Comparison of ENCODE assay signal across 28 mouse cellular contexts in the genomic region with DNA sequence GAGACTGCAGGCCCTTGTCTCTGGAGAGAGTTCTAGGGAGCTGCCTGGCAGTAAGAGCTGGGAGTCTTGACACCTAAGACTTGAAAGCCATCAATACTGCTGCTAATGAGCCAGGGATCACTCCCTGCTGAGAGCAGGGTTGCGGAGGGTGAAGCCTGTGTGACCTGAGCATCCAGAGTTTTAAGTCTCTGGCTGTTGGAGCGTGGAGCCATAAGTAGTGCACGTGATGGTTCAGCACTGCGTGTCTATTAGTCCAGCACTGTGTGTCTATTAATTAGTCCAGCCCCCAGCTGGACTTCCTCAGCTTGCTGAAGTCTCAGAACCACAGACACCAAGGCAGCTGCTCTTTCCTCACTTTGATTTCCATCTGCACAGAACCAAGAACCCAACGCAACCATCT. TPM values are rescaled to one million over a fixed set of nuclear protein-coding genes. Genes with fewer than 3 reads are reported as not detected.
A peak's percentile ranks its signal among the peaks of the same experiment; 100 is the strongest.
DNase-seq lines count a peak whose midpoint lies in the region; ATAC-seq and TF ChIP-seq lines count a peak whose summit lies in the region.
"Had no signal": no experiment of that assay in that cellular context is flagged by ENCODE, and none has a peak within 500 bp of the region (broad histone marks: within the 10 kb centered on the region; RNA-seq: fewer than 3 reads in every experiment).

No protein-coding gene starts in this region.

- no peak overlapping the region for H3K4me3 ChIP-seq in kidney, embryonic 14.5 days (ENCODE audit: low read length)
- H3K4me3 ChIP-seq in kidney, postnatal 0 days (replicated peaks; ENCODE audit: low read depth, low read length) = no peak overlapping the region
- H3K4me3 ChIP-seq in kidney, adult 2 months (ENCODE audit: insufficient read depth, low read depth, low read length) = no peak overlapping the region
- H3K4me3 ChIP-seq: embryonic facial prominence, embryonic 10.5 days; embryonic facial prominence, embryonic 13.5 days; erythroblast, embryonic 14.5 days; forebrain, embryonic 12.5 days; forebrain, embryonic 15.5 days; heart, adult 2 months; heart, embryonic 10.5 days; heart, embryonic 13.5 days had no signal

- TF ChIP-seq CTCF in kidney, postnatal 0 days (IDR thresholded peaks at IDR 0.05; ENCODE audit: low read depth) = no peak
- TF ChIP-seq CTCF in kidney, adult 2 months (conservative IDR thresholded peaks at IDR 0.05; ENCODE audit: insufficient read depth, insufficient read length, low read depth, low read length) = no peak

- H3K9ac ChIP-seq in kidney, embryonic 14.5 days (ENCODE audit: low read depth, low read length) = no peak overlapping the region
- H3K9ac ChIP-seq in kidney, postnatal 0 days (ENCODE audit: low read depth, low read length) = no peak overlapping the region
- H3K9ac ChIP-seq: embryonic facial prominence, embryonic 13.5 days; forebrain, embryonic 12.5 days; forebrain, embryonic 15.5 days; heart, embryonic 13.5 days; hindbrain, embryonic 14.5 days had no signal

- H3K27ac ChIP-seq in kidney, embryonic 14.5 days (ENCODE audit: low read depth, low read length) = no peak overlapping the region
- H3K27ac ChIP-seq in kidney, postnatal 0 days = no peak overlapping the region
- no peak overlapping the region for H3K27ac ChIP-seq in kidney, adult 2 months (ENCODE audit: insufficient read depth, low read depth, low read length)
- H3K27ac ChIP-seq: embryonic facial prominence, embryonic 10.5 days; embryonic facial prominence, embryonic 13.5 days; forebrain, embryonic 12.5 days; forebrain, embryonic 15.5 days; heart, adult 2 months; heart, embryonic 10.5 days; heart, embryonic 13.5 days; hindbrain, embryonic 14.5 days had no signal

- 0 out of 2 replicates have a peak, but pooled peaks cover 4% of the 10 kb centered on the region for H3K4me1 ChIP-seq in kidney, embryonic 14.5 days (ENCODE audit: control insufficient read depth, insufficient read depth, low read length)
- no peaks in the 10 kb centered on the region for H3K4me1 ChIP-seq in kidney, postnatal 0 days (replicated peaks; ENCODE audit: insufficient read depth, low read length)
- H3K4me1 ChIP-seq in kidney, adult 2 months (ENCODE audit: control insufficient read depth, insufficient read depth, low read length) = no peaks in the 10 kb centered on the region; the same call in 1 of the 2 replicates

- peak; percentile 80 for ATAC-seq in kidney, embryonic 14.5 days (ENCODE audit: low FRiP score, low TSS enrichment)
- no peak; the same call in 1 of the 2 replicates for ATAC-seq in kidney, postnatal 0 days (replicated peaks; ENCODE audit: low FRiP score, low read depth)
- ATAC-seq: activated CD4-positive, CD25-positive, alpha-beta regulatory T cell, adult 4 months; forebrain, embryonic 15.5 days had no signal

- H3K4me2 ChIP-seq in kidney, embryonic 14.5 days (replicated peaks; ENCODE audit: low read depth, low read length) = no peak overlapping the region
- no peak overlapping the region for H3K4me2 ChIP-seq in kidney, postnatal 0 days (ENCODE audit: low read length)
- H3K4me2 ChIP-seq: embryonic facial prominence, embryonic 13.5 days; forebrain, embryonic 12.5 days; forebrain, embryonic 15.5 days; heart, embryonic 13.5 days; hindbrain, embryonic 14.5 days had no signal

- no peaks in the 10 kb centered on the region for H3K27me3 ChIP-seq in kidney, embryonic 14.5 days (ENCODE audit: control insufficient read depth, insufficient read depth, low read length)
- H3K27me3 ChIP-seq in kidney, postnatal 0 days (ENCODE audit: insufficient read depth, low read length) = no peaks in the 10 kb centered on the region
- H3K27me3 ChIP-seq in kidney, adult 2 months (replicated peaks; ENCODE audit: control insufficient read depth, insufficient read depth, low read length) = no peaks in the 10 kb centered on the region
- H3K27me3 ChIP-seq: embryonic facial prominence, embryonic 13.5 days; forebrain, embryonic 15.5 days; heart, embryonic 13.5 days had no signal

- no peaks in the 10 kb centered on the region for H3K36me3 ChIP-seq in kidney, embryonic 14.5 days (ENCODE audit: control insufficient read depth, insufficient read depth, low read length)
- H3K36me3 ChIP-seq in kidney, postnatal 0 days (ENCODE audit: insufficient read depth, low read length) = no peaks in the 10 kb centered on the region
- H3K36me3 ChIP-seq in kidney, adult 2 months (ENCODE audit: control insufficient read depth, insufficient read depth, low read length) = no peaks in the 10 kb centered on the region
- H3K36me3 ChIP-seq: embryonic facial prominence, embryonic 10.5 days; embryonic facial prominence, embryonic 13.5 days; forebrain, embryonic 12.5 days; forebrain, embryonic 15.5 days; heart, embryonic 10.5 days; heart, embryonic 13.5 days had no signal

- 51% methylated on average over 5 of the region's 5 CpGs for WGBS in kidney, embryonic 14.5 days
- 53% methylated on average over 5 of the region's 5 CpGs for WGBS in kidney, postnatal 0 days
- WGBS in kidney, adult 2 months = 74% methylated on average over 5 of the region's 5 CpGs

- H3K9me3 ChIP-seq in kidney, embryonic 14.5 days (ENCODE audit: control insufficient read depth, low read length) = 0 out of 2 replicates have a peak, but pooled peaks cover 3% of the 10 kb centered on the region
- H3K9me3 ChIP-seq in kidney, postnatal 0 days (replicated peaks; ENCODE audit: low read length) = no peaks in the 10 kb centered on the region
- H3K9me3 ChIP-seq: embryonic facial prominence, embryonic 13.5 days; forebrain, embryonic 12.5 days; forebrain, embryonic 15.5 days; heart, embryonic 10.5 days; heart, embryonic 13.5 days had no signal

- no peak for DNase-seq in kidney, postnatal 4 days
- DNase-seq in kidney, postnatal 0 days (ENCODE audit: low spot score) = peak; percentile 53
- no peak for DNase-seq in kidney, adult 2 months
- peak; percentile 43 for DNase-seq in layer of hippocampus, adult 9-11 months
- DNase-seq in layer of hippocampus, postnatal 36 days = no peak
- DNase-seq in adrenal gland, adult 2 months = no peak
- DNase-seq: adrenal gland, postnatal 10 days; adrenal gland, postnatal 36 days; cerebellum, adult 11-12 months; cerebellum, adult 8-10 months; cerebellum, postnatal 10 days; cerebellum, postnatal 36 days; embryo, embryonic 11 days; gastrocnemius, postnatal 10 days; gastrocnemius, postnatal 36 days; heart, adult 2 months; heart, postnatal 14 days; heart, postnatal 4 days had no signal

- no peak for TF ChIP-seq POLR2A in kidney, adult 2 months (IDR thresholded peaks at IDR 0.05; ENCODE audit: low read depth, low read length)

RNA-seq across cellular contexts. Expression of a gene that starts 3.8 kb away (rescaled TPM):
- polyA plus RNA-seq in kidney, embryonic 14.5 days (2014; fragmentation: Nextera tagmentation; extraction: Ambion mirVana) = 479 and 639 TPM in 2 replicates
- polyA plus RNA-seq in kidney, postnatal 0 days (2015; fragmentation: Nextera tagmentation; extraction: Ambion mirVana) = 792 and 845 TPM in 2 replicates
- polyA plus RNA-seq in kidney, adult 2 months (2012; rRNA removed) = 24.4 and 49.4 TPM in 2 replicates
- 10 to 100 TPM in 1 of 2 experiments, 1 to 10 TPM in 1; 3.9 to 27.5 TPM for total RNA-seq in layer of hippocampus, postnatal 36 days (2021)
- 10 to 100 TPM; 29.7 to 63.5 TPM for total RNA-seq in adrenal gland, adult 2 months (2021)
- polyA plus RNA-seq in adrenal gland, adult 2 months (2012; rRNA removed) = 2.0 and 2.8 TPM in 2 replicates
- polyA plus RNA-seq: erythroblast, embryonic 14.5 days had no signal

RNA-seq across cellular contexts. Expression of a gene that starts 8.0 kb away (rescaled TPM):
- 2.1 and 2.6 TPM in 2 replicates for polyA plus RNA-seq in kidney, embryonic 14.5 days (2014; fragmentation: Nextera tagmentation; extraction: Ambion mirVana)
- polyA plus RNA-seq in kidney, postnatal 0 days (2015; fragmentation: Nextera tagmentation; extraction: Ambion mirVana) = 2.3 and 2.8 TPM in 2 replicates
- polyA plus RNA-seq in kidney, adult 2 months (2012; rRNA removed) = 7.0 and 7.3 TPM in 2 replicates
- 10 to 100 TPM; 17.2 to 17.9 TPM for total RNA-seq in layer of hippocampus, postnatal 36 days (2021)
- 1 to 10 TPM; 4.4 to 6.2 TPM for total RNA-seq in adrenal gland, adult 2 months (2021)
- 2.6 and 3.3 TPM in 2 replicates for polyA plus RNA-seq in adrenal gland, adult 2 months (2012; rRNA removed)
- polyA plus RNA-seq: activated CD4-positive, CD25-positive, alpha-beta regulatory T cell, adult 4 months; erythroblast, embryonic 14.5 days had no signal

RNA-seq across cellular contexts. Expression of a gene that starts 52.6 kb away (rescaled TPM):
- polyA plus RNA-seq in kidney, embryonic 14.5 days (2014; fragmentation: Nextera tagmentation; extraction: Ambion mirVana) = 6.6 and 15.2 TPM in 2 replicates
- polyA plus RNA-seq in kidney, postnatal 0 days (2015; fragmentation: Nextera tagmentation; extraction: Ambion mirVana) = 17.2 and 18.1 TPM in 2 replicates
- polyA plus RNA-seq in kidney, adult 2 months (2012; rRNA removed) = 28.2 and 31.3 TPM in 2 replicates
- total RNA-seq in layer of hippocampus, postnatal 36 days (2021) = 10 to 100 TPM; 76.8 to 81.3 TPM
- total RNA-seq in adrenal gland, adult 2 months (2021) = 10 to 100 TPM; 30.9 to 33.1 TPM
- 10.8 and 12.4 TPM in 2 replicates for polyA plus RNA-seq in adrenal gland, adult 2 months (2012; rRNA removed)

Comparison
In these comparisons a context has a peak if more than half of its experiments do, and no peak if none do; other contexts are left out.
1. DNase-seq: peak in kidney, postnatal 0 days (single experiment) and layer of hippocampus, adult 9-11 months (single experiment); none in kidney, postnatal 4 days (0 of 2), kidney, adult 2 months (single experiment), layer of hippocampus, postnatal 36 days (0 of 2) and adrenal gland, adult 2 months (single experiment).